Mouse (Mus musculus) liver, adult 2 months (tissue): Measurements from ENCODE around the gene Plcl1.

Experiments used
- CTCF ChIP-seq: fragments of 200-500 bp; IDR thresholded peaks from 2 replicates; pipeline ENCODE4 v1.5.1; 2011; ENCODE audit warnings: low read depth, low read length, control low read depth
- POLR2A ChIP-seq: fragments of 200-500 bp; IDR thresholded peaks from 2 replicates; pipeline ENCODE4 v1.6.1; 2011; ENCODE audit warnings: low read length, control low read depth; ENCODE audit not compliant: insufficient read depth; ENCODE audit errors: extremely low read depth

DNA sequence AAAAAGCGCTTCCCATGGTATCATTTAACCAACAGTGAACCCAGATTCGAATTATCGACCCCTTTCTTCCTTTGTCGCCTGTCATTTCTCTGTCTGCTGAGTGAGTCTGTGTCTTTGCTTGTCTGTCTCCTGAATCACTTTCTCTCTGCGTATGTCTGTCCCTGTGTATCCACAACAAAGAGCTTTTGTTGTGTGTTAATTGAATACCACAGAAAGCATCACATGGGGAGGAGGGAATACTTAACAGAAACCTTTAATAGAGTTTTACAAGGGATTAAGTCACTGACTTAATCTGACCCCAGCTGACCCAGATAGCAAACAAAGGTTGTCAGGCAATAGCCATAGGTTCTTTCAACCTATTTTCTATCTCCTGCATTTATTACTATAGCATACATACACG, 295.0 kb downstream of the Plcl1 start:
- TF ChIP-seq CTCF (no peak), POLR2A (no peak)
